Mouse (Mus musculus) CD4-positive, CD25-positive, alpha-beta regulatory T cell, adult 9 weeks (primary cell): ENCODE data around the gene Trpc4ap. TPM values are rescaled to one million over a fixed set of nuclear protein-coding genes. Genes with fewer than 3 reads are reported as not detected.

ENCODE experiments used
- polyA plus RNA-seq: library from polyadenylated mRNA; unstranded; fragments of 100-300 nt; shearing (Covaris generic); gene quantifications from one replicate; pipeline ENCODE4 v1.2.1, GENCODE M21; 2017

The Trpc4ap gene
- polyA plus RNA-seq, result 70.5 TPM

GRCm38 (mm10) chr2:155691723-155692493 lies at the start of gene Trpc4ap:
Trpc4ap (minus strand) TSS chr2:155692384.

GRCm38 (mm10) chr2:155735766-155736165 lies 43.6 kb upstream of the Trpc4ap start, which contains the start of gene Gm17581:
Gm17581 (minus strand) TSS chr2:155735866.

GRCm38 (mm10) chr2:155729158-155729645 lies 37.0 kb upstream of the Trpc4ap start, which contains the start of gene Edem2:
Edem2 (minus strand) TSS chr2:155729475.

GRCm38 (mm10) chr2:155610978-155611377 lies 81.2 kb downstream of the Trpc4ap start, which contains the start of gene Myh7b:
Myh7b (plus strand) TSS chr2:155611212.

GRCm38 (mm10) chr2:155592137-155592853 lies 99.9 kb downstream of the Trpc4ap start, which contains the start of gene Gss:
Gss (minus strand) TSS chr2:155592810.

Other genes with a start within 250 kb of the Trpc4ap start
- 5.3 TPM for gene Ncoa6, start 218.5 kb downstream of the Trpc4ap start, polyA plus RNA-seq
- gene Acss2, start 174.4 kb downstream of the Trpc4ap start, polyA plus RNA-seq, result 37.0 TPM
- gene Ggt7, start 174.1 kb downstream of the Trpc4ap start, polyA plus RNA-seq, result 19.8 TPM
- gene Gss, start 99.6 kb downstream of the Trpc4ap start, polyA plus RNA-seq, result 19.4 TPM
- 0.19 TPM for gene Myh7b, start 81.2 kb downstream of the Trpc4ap start, polyA plus RNA-seq
- gene Edem2, start 37.1 kb upstream of the Trpc4ap start, polyA plus RNA-seq, result 74.1 TPM
- gene Gm17581, start 43.5 kb upstream of the Trpc4ap start, polyA plus RNA-seq, result not detected
- not detected for gene Procr, start 58.7 kb upstream of the Trpc4ap start, polyA plus RNA-seq
- gene Mmp24, start 83.0 kb upstream of the Trpc4ap start, polyA plus RNA-seq, result 0.07 TPM
- 53.0 TPM for gene BC029722, start 127.0 kb upstream of the Trpc4ap start, polyA plus RNA-seq
- gene Eif6, start 134.5 kb upstream of the Trpc4ap start, polyA plus RNA-seq, result 250 TPM
- gene Fam83c, start 142.5 kb upstream of the Trpc4ap start, polyA plus RNA-seq, result not detected
- gene Uqcc1, start 237.9 kb upstream of the Trpc4ap start, polyA plus RNA-seq, result 52.5 TPM
- not detected for gene Gm15557, start 248.3 kb upstream of the Trpc4ap start, polyA plus RNA-seq